Mouse (Mus musculus) brain, adult 10 weeks (tissue): ENCODE measurements around the gene Mcrs1. TPM values are rescaled to one million over a fixed set of nuclear protein-coding genes. Genes with fewer than 3 reads are reported as not detected.

Source experiments
- polyA plus RNA-seq: library from polyadenylated mRNA; stranded (reverse); fragments of 350-450 nt; fragmentation: Illumina TruSeq; extraction: RNeasy Lipid Tissue Mini Kit (QIAGEN cat#74804); gene quantifications from one replicate; pipeline ENCODE4 v1.2.3, GENCODE M21; 2015; ENCODE audit warnings: low read depth, low replicate concordance

The Mcrs1 gene
- 84.0 TPM for polyA plus RNA-seq

GRCm38 (mm10) chr15:99251626-99252380 is at the start of gene Mcrs1:
Mcrs1 (minus strand) TSS chr15:99251961.

GRCm38 (mm10) chr15:99295484-99295981 is 43.8 kb upstream of the Mcrs1 start, which contains the start of gene Fam186b:
Fam186b (minus strand) TSS chr15:99295888.

GRCm38 (mm10) chr15:99294813-99295374 is 43.1 kb upstream of the Mcrs1 start, which contains the start of gene Prpf40b:
Prpf40b (plus strand) TSS chr15:99295087.

GRCm38 (mm10) chr15:99224208-99224911 is 27.4 kb downstream of the Mcrs1 start, which contains the start of gene Kcnh3:
Kcnh3 (plus strand) TSS chr15:99224861.

Other genes with a start within 250 kb of the Mcrs1 start
- 5.4 TPM for gene Tuba1c, start 222.1 kb downstream of the Mcrs1 start, polyA plus RNA-seq
- gene Prph, start 196.8 kb downstream of the Mcrs1 start, polyA plus RNA-seq: 4.0 TPM
- gene Troap, start 177.4 kb downstream of the Mcrs1 start, polyA plus RNA-seq: not detected
- 1.6 TPM for gene C1ql4, start 164.1 kb downstream of the Mcrs1 start, polyA plus RNA-seq
- 0.30 TPM for gene Dnajc22, start 158.8 kb downstream of the Mcrs1 start, polyA plus RNA-seq
- 23.8 TPM for gene Spats2, start 126.0 kb downstream of the Mcrs1 start, polyA plus RNA-seq
- 71.3 TPM for gene Kcnh3, start 27.1 kb downstream of the Mcrs1 start, polyA plus RNA-seq
- gene Prpf40b, start 43.1 kb upstream of the Mcrs1 start, polyA plus RNA-seq: 79.2 TPM
- 1.00 TPM for gene Fam186b, start 43.9 kb upstream of the Mcrs1 start, polyA plus RNA-seq
- 7.7 TPM for gene Fmnl3, start 118.5 kb upstream of the Mcrs1 start, polyA plus RNA-seq
- gene Tmbim6, start 140.9 kb upstream of the Mcrs1 start, polyA plus RNA-seq: 296 TPM
- 8.1 TPM for gene Nckap5l, start 205.8 kb upstream of the Mcrs1 start, polyA plus RNA-seq
- 6.5 TPM for gene Bcdin3d, start 222.8 kb upstream of the Mcrs1 start, polyA plus RNA-seq